Mouse (Mus musculus) hindbrain, embryonic 16.5 days (tissue): ENCODE data around the gene Zfp518a. TPM values are rescaled to one million over a fixed set of nuclear protein-coding genes. Genes with fewer than 3 reads are reported as not detected.

Experiments used
- ATAC-seq: fragments of 200-750 bp; cut with Nextera tagmentation; 2 replicates; pipeline ENCODE4 v1.8.0; 2017; ENCODE audit warnings: moderate TSS enrichment, moderate library complexity
- H3K27ac ChIP-seq: fragments of 300-500 bp; sonication (generic); 2 replicates; pipeline ENCODE4 v1.5.1; 2014; ENCODE audit warnings: low read depth, mild to moderate bottlenecking, control low read depth, low read length, moderate library complexity
- H3K27me3 ChIP-seq: fragments of 300-500 bp; sonication (generic); replicated peaks from 2 replicates; pipeline ENCODE4 v1.6.1; 2014; ENCODE audit warnings: low read length; ENCODE audit not compliant: control insufficient read depth, insufficient read depth
- H3K36me3 ChIP-seq: fragments of 300-500 bp; sonication (generic); 2 replicates; pipeline ENCODE4 v1.6.1; 2014; ENCODE audit warnings: mild to moderate bottlenecking, low read length, moderate library complexity, mixed read lengths; ENCODE audit not compliant: control insufficient read depth, insufficient read depth
- H3K4me1 ChIP-seq: fragments of 300-500 bp; sonication (generic); 2 replicates; pipeline ENCODE4 v1.6.1; 2014; ENCODE audit warnings: low read depth, low read length; ENCODE audit not compliant: control insufficient read depth, insufficient read depth
- H3K4me2 ChIP-seq: fragments of 300-500 bp; sonication (generic); 2 replicates; pipeline ENCODE4 v1.6.1; 2014; ENCODE audit warnings: mild to moderate bottlenecking, low read length, control low read depth, moderate library complexity
- H3K4me3 ChIP-seq: fragments of 300-500 bp; sonication (generic); 2 replicates; pipeline ENCODE4 v1.5.1; 2014; ENCODE audit warnings: mild to moderate bottlenecking, low read length, control low read depth, moderate library complexity
- H3K9ac ChIP-seq: fragments of 300-500 bp; sonication (generic); 2 replicates; pipeline ENCODE4 v1.6.1; 2014; ENCODE audit warnings: low read depth, mild to moderate bottlenecking, control low read depth, low read length, moderate library complexity
- H3K9me3 ChIP-seq: fragments of 300-500 bp; sonication (generic); 2 replicates; pipeline ENCODE4 v1.6.1; 2014; ENCODE audit warnings: mild to moderate bottlenecking, low read length, moderate library complexity; ENCODE audit not compliant: control insufficient read depth
- WGBS: fragments of 180-500 bp; shearing (Covaris S2); extraction: QIAGEN DNeasy Blood & Tissue Kit; methylation state at CpG from one replicate; pipeline ENCODE4 v1.1.7; 2014; 5-methylcytosine and 5-hydroxymethylcytosine counted together
- polyA plus RNA-seq: library from polyadenylated mRNA; unstranded; fragments of >200 nt; fragmentation: Nextera tagmentation; extraction: Ambion mirVana; gene quantifications from 2 replicates; pipeline ENCODE4 v1.2.1, GENCODE M21; 2015

The Zfp518a gene
- polyA plus RNA-seq, 1 experiment from 2014 or later = 3.2 TPM

GRCm38 (mm10) chr19:40894071-40894506, 416 bp upstream of the Zfp518a start:
- ATAC-seq = no peak
- Histone ChIP-seq H3K9ac (peak overlapping the region; percentile 77), H3K36me3 (no peaks in the 10 kb centered on the region), H3K27ac (peak overlapping the region; percentile 97), H3K4me1 (no peaks in the 10 kb centered on the region), H3K4me3 (peak overlapping the region; percentile 75), H3K27me3 (peaks cover 23% of the 10 kb centered on the region), H3K9me3 (no peaks in the 10 kb centered on the region; the same call in 1 of the 2 replicates), H3K4me2 (peak overlapping the region; percentile 80)
- 43% methylated on average over 21 of the region's 21 CpGs for WGBS

GRCm38 (mm10) chr19:40895393-40895703, 843 bp downstream of the Zfp518a start:
- no peaks in the 10 kb centered on the region for H3K4me1 ChIP-seq
- H3K36me3 ChIP-seq = no peaks in the 10 kb centered on the region
- 0% methylated on average over 6 of the region's 6 CpGs for WGBS
- H3K9ac ChIP-seq = peak overlapping the region; percentile 77
- peak overlapping the region; percentile 75 for H3K4me3 ChIP-seq
- H3K4me2 ChIP-seq = peak overlapping the region; percentile 80
- no peak for ATAC-seq
- H3K27ac ChIP-seq = peak overlapping the region; percentile 97
- H3K27me3 ChIP-seq = peaks cover 18% of the 10 kb centered on the region
- no peaks in the 10 kb centered on the region; the same call in 1 of the 2 replicates for H3K9me3 ChIP-seq

GRCm38 (mm10) chr19:40931581-40932369, 37.3 kb downstream of the Zfp518a start:
- H3K27ac ChIP-seq = no peak overlapping the region
- no peak overlapping the region for H3K4me3 ChIP-seq
- no peaks in the 10 kb centered on the region for H3K27me3 ChIP-seq
- H3K4me1 ChIP-seq = no peaks in the 10 kb centered on the region
- no peaks in the 10 kb centered on the region for H3K9me3 ChIP-seq
- no peak for ATAC-seq
- 64% methylated on average over 9 of the region's 9 CpGs for WGBS
- no peak overlapping the region for H3K9ac ChIP-seq
- no peaks in the 10 kb centered on the region for H3K36me3 ChIP-seq
- H3K4me2 ChIP-seq = no peak overlapping the region

GRCm38 (mm10) chr19:40935376-40935775, 40.9 kb downstream of the Zfp518a start:
- Histone ChIP-seq H3K27ac (no peak overlapping the region), H3K4me1 (no peaks in the 10 kb centered on the region), H3K36me3 (no peaks in the 10 kb centered on the region), H3K9ac (no peak overlapping the region), H3K27me3 (no peaks in the 10 kb centered on the region), H3K9me3 (no peaks in the 10 kb centered on the region), H3K4me2 (no peak overlapping the region), H3K4me3 (no peak overlapping the region)
- no peak for ATAC-seq
- 45% methylated on average over 8 of the region's 8 CpGs for WGBS

GRCm38 (mm10) chr19:40936038-40936437, 41.5 kb downstream of the Zfp518a start:
- no peaks in the 10 kb centered on the region for H3K27me3 ChIP-seq
- 24% methylated on average over 5 of the region's 5 CpGs for WGBS
- no peak overlapping the region for H3K27ac ChIP-seq
- no peak overlapping the region for H3K4me3 ChIP-seq
- H3K9ac ChIP-seq = no peak overlapping the region
- no peaks in the 10 kb centered on the region for H3K4me1 ChIP-seq
- no peaks in the 10 kb centered on the region for H3K9me3 ChIP-seq
- no peak for ATAC-seq
- H3K4me2 ChIP-seq = no peak overlapping the region
- no peaks in the 10 kb centered on the region for H3K36me3 ChIP-seq

- no peaks in the 10 kb centered on the region for H3K27me3 ChIP-seq
- ATAC-seq = no peak
- 89% methylated on average over 7 of the region's 7 CpGs for WGBS
- no peaks in the 10 kb centered on the region for H3K4me1 ChIP-seq
- H3K36me3 ChIP-seq = no peaks in the 10 kb centered on the region
- H3K4me3 ChIP-seq = no peak overlapping the region
- H3K9ac ChIP-seq = no peak overlapping the region
- no peak overlapping the region for H3K27ac ChIP-seq
- H3K9me3 ChIP-seq = no peaks in the 10 kb centered on the region
- H3K4me2 ChIP-seq = no peak overlapping the region
These were observed 49.0 kb downstream of the Zfp518a start for GRCm38 (mm10) chr19:40943552-40943951.

- Histone ChIP-seq H3K36me3 (no peaks in the 10 kb centered on the region), H3K27ac (no peak overlapping the region), H3K4me1 (no peaks in the 10 kb centered on the region), H3K9me3 (no peaks in the 10 kb centered on the region), H3K27me3 (no peaks in the 10 kb centered on the region), H3K4me2 (no peak overlapping the region), H3K4me3 (no peak overlapping the region), H3K9ac (no peak overlapping the region)
- ATAC-seq = no peak
- 90% methylated on average over 4 of the region's 4 CpGs for WGBS
These were observed 52.6 kb downstream of the Zfp518a start for GRCm38 (mm10) chr19:40946937-40947577.

- WGBS = 21% methylated on average over 1 of the region's 1 CpGs
- no peak overlapping the region for H3K9ac ChIP-seq
- H3K36me3 ChIP-seq = no peaks in the 10 kb centered on the region
- no peak overlapping the region for H3K4me3 ChIP-seq
- ATAC-seq = no peak
- no peak overlapping the region for H3K4me2 ChIP-seq
- H3K27me3 ChIP-seq = no peaks in the 10 kb centered on the region
- no peak overlapping the region for H3K27ac ChIP-seq
- H3K4me1 ChIP-seq = no peaks in the 10 kb centered on the region
- no peaks in the 10 kb centered on the region for H3K9me3 ChIP-seq
These were observed 64.5 kb downstream of the Zfp518a start for GRCm38 (mm10) chr19:40958981-40959380.

- ATAC-seq = no peak
- no peak overlapping the region for H3K4me3 ChIP-seq
- H3K9me3 ChIP-seq = no peaks in the 10 kb centered on the region
- no peaks in the 10 kb centered on the region for H3K36me3 ChIP-seq
- WGBS = 54% methylated on average over 12 of the region's 12 CpGs
- no peak overlapping the region for H3K9ac ChIP-seq
- no peak overlapping the region for H3K4me2 ChIP-seq
- no peak overlapping the region for H3K27ac ChIP-seq
- no peaks in the 10 kb centered on the region for H3K27me3 ChIP-seq
- H3K4me1 ChIP-seq = no peaks in the 10 kb centered on the region
These were observed 68.5 kb downstream of the Zfp518a start for GRCm38 (mm10) chr19:40962988-40963387.
